Mouse (Mus musculus) lung, adult 2 months (tissue): ENCODE data around the gene Gsk3a. TPM values are rescaled to one million over a fixed set of nuclear protein-coding genes. Genes with fewer than 3 reads are reported as not detected.
A peak's percentile ranks its signal among the peaks of the same experiment; 100 is the strongest.

Source experiments
- DNase-seq: peaks from one replicate; pipeline ENCODE4 v3.0.0; 2022
- H3K4me1 ChIP-seq: fragments of 200-500 bp; 2 replicates; pipeline ENCODE4 v1.6.1; 2011; ENCODE audit warnings: low read length; ENCODE audit not compliant: control insufficient read depth, insufficient read depth
- H3K4me3 ChIP-seq: fragments of 200-500 bp; replicated peaks from 2 replicates; pipeline ENCODE3; 2011; ENCODE audit warnings: low read depth, mild to moderate bottlenecking, control low read depth, low read length; ENCODE audit errors: extremely low read depth
- CTCF ChIP-seq: fragments of 200-500 bp; IDR thresholded peaks from 2 replicates; pipeline ENCODE4 v1.5.1; 2011; ENCODE audit warnings: mild to moderate bottlenecking, low read length, control low read depth; ENCODE audit not compliant: insufficient read depth
- POLR2A ChIP-seq: fragments of 200-500 bp; IDR thresholded peaks from 2 replicates; pipeline ENCODE4 v1.6.1; 2011; ENCODE audit warnings: low read depth, mild to moderate bottlenecking, control low read depth, low read length, borderline replicate concordance; ENCODE audit errors: extremely low read depth
- WGBS: fragments of 180-500 bp; shearing (Covaris S2); methylation state at CpG from one replicate; pipeline ENCODE4 v1.1.7; 2018; 5-methylcytosine and 5-hydroxymethylcytosine counted together
- polyA plus RNA-seq: library from polyadenylated mRNA; depleted of rRNA; stranded (reverse); fragments of >200 nt; gene quantifications from 2 replicates; pipeline ENCODE4 v1.2.3, GENCODE M21; 2012

Gene Gsk3a
- polyA plus RNA-seq, 1 experiment = 116 TPM

- H3K4me3 ChIP-seq = no peak overlapping the region
- WGBS = 96% methylated on average over 4 of the region's 4 CpGs
- H3K4me1 ChIP-seq = peaks cover 10% of the 10 kb centered on the region
- TF ChIP-seq CTCF (no peak), POLR2A (no peak)
- no peak for DNase-seq
These were observed 5.7 kb upstream of the Gsk3a start for GRCm38 (mm10) chr7:25243361-25243760.

GRCm38 (mm10) chr7:25241062-25241461 is 3.4 kb upstream of the Gsk3a start:
- WGBS = 23% methylated on average over 2 of the region's 2 CpGs
- no peaks in the 10 kb centered on the region; the same call in 1 of the 2 replicates for H3K4me1 ChIP-seq
- DNase-seq = no peak
- TF ChIP-seq CTCF (peak; percentile 77), POLR2A (no peak)
- no peak overlapping the region for H3K4me3 ChIP-seq

GRCm38 (mm10) chr7:25240631-25241030 is 3.0 kb upstream of the Gsk3a start:
- whole genome bisulfite sequencing = 68% methylated on average over 7 of the region's 7 CpGs
- Histone ChIP-seq H3K4me3 (no peak overlapping the region), H3K4me1 (no peaks in the 10 kb centered on the region; the same call in 1 of the 2 replicates)
- TF ChIP-seq CTCF (no peak), POLR2A (no peak)
- no peak for DNase-seq

- peak; percentile 65 for DNase-seq
- Histone ChIP-seq H3K4me1 (no peaks in the 10 kb centered on the region; the same call in 1 of the 2 replicates), H3K4me3 (peak overlapping the region; percentile 53)
- peak; percentile 57; the same call in 1 of the 2 replicates for TF ChIP-seq POLR2A
- TF ChIP-seq CTCF = peak; percentile 81
- WGBS = 2% methylated on average over 30 of the region's 30 CpGs
These were observed 1.4 kb upstream of the Gsk3a start for GRCm38 (mm10) chr7:25238829-25239623.

- H3K4me1 ChIP-seq = no peaks in the 10 kb centered on the region; the same call in 1 of the 2 replicates
- peak overlapping the region; percentile 74 for H3K4me3 ChIP-seq
- peak; percentile 93 for DNase-seq
- TF ChIP-seq CTCF (no peak), POLR2A (no peak)
- under 1% methylated on average over 23 of the region's 23 CpGs for WGBS
These were observed 510 bp upstream of the Gsk3a start for GRCm38 (mm10) chr7:25238015-25238706.

GRCm38 (mm10) chr7:25235526-25235925 is 2.1 kb downstream of the Gsk3a start:
- no peaks in the 10 kb centered on the region; the same call in 1 of the 2 replicates for H3K4me1 ChIP-seq
- WGBS = 83% methylated on average over 5 of the region's 5 CpGs
- DNase-seq = no peak
- no peak overlapping the region for H3K4me3 ChIP-seq
- no peak for TF ChIP-seq CTCF
- TF ChIP-seq POLR2A = no peak

- no peak for DNase-seq
- 69% methylated on average over 2 of the region's 2 CpGs for WGBS
- H3K4me3 ChIP-seq = no peak overlapping the region
- TF ChIP-seq CTCF (no peak), POLR2A (no peak)
- no peaks in the 10 kb centered on the region; the same call in 1 of the 2 replicates for H3K4me1 ChIP-seq
These were observed 4.6 kb downstream of the Gsk3a start for GRCm38 (mm10) chr7:25233061-25233460.

GRCm38 (mm10) chr7:25232101-25232648 is 5.5 kb downstream of the Gsk3a start:
- 46% methylated on average over 5 of the region's 5 CpGs for WGBS

GRCm38 (mm10) chr7:25230690-25231285 is 6.9 kb downstream of the Gsk3a start:
- no peaks in the 10 kb centered on the region for H3K4me1 ChIP-seq
- WGBS = 79% methylated on average over 9 of the region's 9 CpGs
- no peak for DNase-seq

More at GRCm38 (mm10) chr7:25232101-25232648, 5.5 kb downstream of the Gsk3a start:
- no peaks in the 10 kb centered on the region; the same call in 1 of the 2 replicates for H3K4me1 ChIP-seq
- TF ChIP-seq POLR2A = no peak
- TF ChIP-seq CTCF = no peak
- no peak overlapping the region for H3K4me3 ChIP-seq
- no peak for DNase-seq

More at GRCm38 (mm10) chr7:25230690-25231285, 6.9 kb downstream of the Gsk3a start:
- TF ChIP-seq POLR2A (no peak), CTCF (no peak)
- no peak overlapping the region for H3K4me3 ChIP-seq
